ENCODE assay signal across 25 mouse cellular contexts in genomic region chrX:162257398-162257797, GRCm38 (mm10).
"Had no signal": no experiment of that assay in that cellular context is flagged by ENCODE, and none has a peak within 500 bp of the region (broad histone marks: within the 10 kb centered on the region; RNA-seq: fewer than 3 reads in every experiment).

No protein-coding gene starts in this region.

- ATAC-seq: inflammation-experienced regulatory T-cells, adult 6 months; intestine, embryonic 15.5 days; intestine, postnatal 0 days; liver, embryonic 12.5 days had no signal

- H3K9me3 ChIP-seq: heart, embryonic 10.5 days; heart, embryonic 12.5 days; hindbrain, embryonic 10.5 days; hindbrain, embryonic 13.5 days; hindbrain, embryonic 15.5 days; intestine, embryonic 15.5 days; limb, embryonic 13.5 days; limb, embryonic 15.5 days; liver, embryonic 12.5 days had no signal

- H3K27ac ChIP-seq: gastrocnemius, adult 2 months; heart, embryonic 10.5 days; hindbrain, embryonic 10.5 days; hindbrain, embryonic 13.5 days; hindbrain, embryonic 15.5 days; intestine, embryonic 15.5 days; layer of hippocampus, adult 2 months; limb, embryonic 13.5 days; limb, embryonic 15.5 days; liver, embryonic 12.5 days; liver, embryonic 14.5 days had no signal

- H3K4me3 ChIP-seq: gastrocnemius, adult 2 months; heart, embryonic 10.5 days; heart, embryonic 12.5 days; hindbrain, embryonic 10.5 days; hindbrain, embryonic 13.5 days; hindbrain, embryonic 15.5 days; intestine, embryonic 15.5 days; layer of hippocampus, adult 2 months; limb, embryonic 13.5 days; limb, embryonic 15.5 days; liver, embryonic 12.5 days had no signal

- H3K36me3 ChIP-seq: heart, embryonic 10.5 days; heart, embryonic 12.5 days; hindbrain, embryonic 10.5 days; hindbrain, embryonic 13.5 days; hindbrain, embryonic 15.5 days; intestine, embryonic 15.5 days; limb, embryonic 13.5 days; limb, embryonic 15.5 days; liver, embryonic 12.5 days had no signal

- H3K4me1 ChIP-seq: heart, embryonic 10.5 days; hindbrain, embryonic 10.5 days; hindbrain, embryonic 13.5 days; hindbrain, embryonic 15.5 days; intestine, embryonic 15.5 days; limb, embryonic 13.5 days; limb, embryonic 15.5 days had no signal

- H3K27me3 ChIP-seq: heart, embryonic 12.5 days had no signal

- H3K4me2 ChIP-seq: heart, embryonic 12.5 days; hindbrain, embryonic 13.5 days; hindbrain, embryonic 15.5 days; intestine, embryonic 15.5 days; limb, embryonic 13.5 days; limb, embryonic 15.5 days; liver, embryonic 12.5 days had no signal

- H3K9ac ChIP-seq: heart, embryonic 12.5 days; hindbrain, embryonic 13.5 days; hindbrain, embryonic 15.5 days; intestine, embryonic 15.5 days; limb, embryonic 13.5 days; limb, embryonic 15.5 days; liver, embryonic 12.5 days; liver, embryonic 14.5 days had no signal

- DNase-seq: gastrocnemius, adult 2 months; gastrocnemius, postnatal 10 days; gastrocnemius, postnatal 25 days; heart, adult 18-20 months; heart, postnatal 10 days; heart, postnatal 4 days; kidney, adult 18-20 months; kidney, adult 8-10 months; kidney, postnatal 10 days; kidney, postnatal 25 days; kidney, postnatal 4 days; left cerebral cortex, postnatal 4 days had no signal
